Mouse (Mus musculus) forebrain, embryonic 16.5 days (tissue): Measurements from ENCODE around the gene Hormad1. TPM values are rescaled to one million over a fixed set of nuclear protein-coding genes. Genes with fewer than 3 reads are reported as not detected.

Experiments used
- polyA plus RNA-seq: library from polyadenylated mRNA; unstranded; fragments of >200 nt; fragmentation: Nextera tagmentation; extraction: Ambion mirVana; gene quantifications from 2 replicates; pipeline ENCODE4 v1.2.1, GENCODE M21; 2015

Hormad1 gene
- polyA plus RNA-seq, 1 experiment from 2014 or later: not detected

Other genes starting within 250 kb of the Hormad1 start
- 104 and 108 TPM in 2 replicates for gene Cers2, start 244.9 kb upstream of the Hormad1 start, polyA plus RNA-seq
- 52.6 and 53.9 TPM in 2 replicates for gene Setdb1, start 202.5 kb upstream of the Hormad1 start, polyA plus RNA-seq
- gene 4930558C23Rik, start 156.8 kb upstream of the Hormad1 start, polyA plus RNA-seq: not detected in 2 replicates
- gene Arnt, start 125.3 kb upstream of the Hormad1 start, polyA plus RNA-seq: 25.3 and 25.5 TPM in 2 replicates
- 3.2 and 8.4 TPM in 2 replicates for gene Ctsk, start 60.4 kb upstream of the Hormad1 start, polyA plus RNA-seq
- gene Ctss, start 32.9 kb upstream of the Hormad1 start, polyA plus RNA-seq: 11.0 and 11.1 TPM in 2 replicates
- gene Golph3l, start 29.3 kb downstream of the Hormad1 start, polyA plus RNA-seq: 33.3 and 39.8 TPM in 2 replicates
- 113 and 124 TPM in 2 replicates for gene Ensa, start 65.3 kb downstream of the Hormad1 start, polyA plus RNA-seq
- 43.4 and 48.3 TPM in 2 replicates for gene Mcl1, start 99.1 kb downstream of the Hormad1 start, polyA plus RNA-seq
- 0.48 and 1.2 TPM in 2 replicates for gene Adamtsl4, start 128.2 kb downstream of the Hormad1 start, polyA plus RNA-seq
- 7.9 and 11.0 TPM in 2 replicates for gene Ecm1, start 179.9 kb downstream of the Hormad1 start, polyA plus RNA-seq
- 49.5 and 53.0 TPM in 2 replicates for gene Tars2, start 200.5 kb downstream of the Hormad1 start, polyA plus RNA-seq